Mouse (Mus musculus) urinary bladder, postnatal 0 days (tissue): ENCODE results near the gene Spag17. TPM values are rescaled to one million over a fixed set of nuclear protein-coding genes. Genes with fewer than 3 reads are reported as not detected.

Experiments
- polyA plus RNA-seq: library from polyadenylated mRNA; unstranded; fragments of >200 nt; fragmentation: Nextera tagmentation; extraction: Ambion mirVana; gene quantifications from 2 replicates; pipeline ENCODE4 v1.2.1, GENCODE M21; 2015

Spag17 gene
- polyA plus RNA-seq = 0.06 TPM in 1 of 2 replicates, not detected in the other

GRCm38 (mm10) chr3:99885187-99885811 lies at the start of gene Spag17:
Gene Spag17, plus strand, starts transcription at chr3:99885406.

GRCm38 (mm10) chr3:100162315-100163105 lies 277.3 kb downstream of the Spag17 start, which contains the start of the genes Gdap2 and Wdr3:
Gene Gdap2, plus strand, starts transcription at chr3:100162381.
Gene Wdr3, minus strand, starts transcription at chr3:100162407.

